Mouse (Mus musculus): ENCODE results near the gene Unc119b. TPM values are rescaled to one million over a fixed set of nuclear protein-coding genes. Genes with fewer than 3 reads are reported as not detected.
A peak's percentile ranks its signal among the peaks of the same experiment; 100 is the strongest.

Unc119b gene
- polyA plus RNA-seq, 1 experiment from 2014 or later = 65.4 TPM

- H3K9me3 ChIP-seq (ENCODE audit: control insufficient read depth, low read length) = no peaks in the 10 kb centered on the region
- WGBS = 27% methylated on average over 13 of the region's 13 CpGs
- DNase-seq (ENCODE audit: low spot score) = peak; percentile 42
- ATAC-seq (ENCODE audit: insufficient number of reproducible peaks, low FRiP score, low TSS enrichment, low read depth) = no peak
- H3K27me3 ChIP-seq (ENCODE audit: control insufficient read depth, insufficient read depth, low read length) = no peaks in the 10 kb centered on the region
- no peak overlapping the region for H3K4me3 ChIP-seq (ENCODE audit: low read depth, low read length)
- H3K9ac ChIP-seq (ENCODE audit: low read length) = no peak overlapping the region
- H3K4me2 ChIP-seq (ENCODE audit: low read depth, severe bottlenecking) = no peak overlapping the region
- no peaks in the 10 kb centered on the region for H3K36me3 ChIP-seq (ENCODE audit: control insufficient read depth, insufficient read depth, low read length)
- H3K27ac ChIP-seq (replicated peaks; ENCODE audit: low read depth, low read length) = no peak overlapping the region
- H3K4me1 ChIP-seq (ENCODE audit: control insufficient read depth, insufficient read depth, low read length) = peaks cover 8% of the 10 kb centered on the region
Measured at GRCm38 (mm10) chr5:115161064-115161939, 26.5 kb upstream of the Unc119b start.

- H3K9ac ChIP-seq (ENCODE audit: low read length) = no peak overlapping the region
- H3K4me2 ChIP-seq (ENCODE audit: low read depth, severe bottlenecking) = no peak overlapping the region
- no peak overlapping the region for H3K27ac ChIP-seq (replicated peaks; ENCODE audit: low read depth, low read length)
- H3K4me1 ChIP-seq (ENCODE audit: control insufficient read depth, insufficient read depth, low read length) = peaks cover 14% of the 10 kb centered on the region
- ATAC-seq (ENCODE audit: insufficient number of reproducible peaks, low FRiP score, low TSS enrichment, low read depth) (no peak), DNase-seq (ENCODE audit: low spot score) (no peak)
- H3K9me3 ChIP-seq (ENCODE audit: control insufficient read depth, low read length) = no peaks in the 10 kb centered on the region
- H3K36me3 ChIP-seq (ENCODE audit: control insufficient read depth, insufficient read depth, low read length) = no peaks in the 10 kb centered on the region
- WGBS = 64% methylated on average over 6 of the region's 6 CpGs
- H3K27me3 ChIP-seq (ENCODE audit: control insufficient read depth, insufficient read depth, low read length) = no peaks in the 10 kb centered on the region
- H3K4me3 ChIP-seq (ENCODE audit: low read depth, low read length) = no peak overlapping the region
Measured at GRCm38 (mm10) chr5:115160655-115161054, 25.9 kb upstream of the Unc119b start.

GRCm38 (mm10) chr5:115159165-115159564 lies 24.4 kb upstream of the Unc119b start:
- 39% methylated on average over 12 of the region's 12 CpGs for WGBS
- Histone ChIP-seq H3K9ac (ENCODE audit: low read length) (peak overlapping the region; percentile 58), H3K27me3 (ENCODE audit: control insufficient read depth, insufficient read depth, low read length) (no peaks in the 10 kb centered on the region), H3K4me1 (ENCODE audit: control insufficient read depth, insufficient read depth, low read length) (peaks cover 22% of the 10 kb centered on the region), H3K36me3 (ENCODE audit: control insufficient read depth, insufficient read depth, low read length) (no peaks in the 10 kb centered on the region), H3K27ac (replicated peaks; ENCODE audit: low read depth, low read length) (peak overlapping the region; percentile 90), H3K4me3 (ENCODE audit: low read depth, low read length) (peak overlapping the region; percentile 100), H3K4me2 (ENCODE audit: low read depth, severe bottlenecking) (peak overlapping the region; percentile 81), H3K9me3 (ENCODE audit: control insufficient read depth, low read length) (no peaks in the 10 kb centered on the region)
- ATAC-seq (ENCODE audit: insufficient number of reproducible peaks, low FRiP score, low TSS enrichment, low read depth) = no peak
- no peak for DNase-seq (ENCODE audit: low spot score)

- Histone ChIP-seq H3K27ac (replicated peaks; ENCODE audit: low read depth, low read length) (peak within 1 kb of the TSS; percentile 90), H3K4me1 (ENCODE audit: control insufficient read depth, insufficient read depth, low read length) (peaks cover 22% of the 10 kb centered on the region), H3K9me3 (ENCODE audit: control insufficient read depth, low read length) (no peaks in the 10 kb centered on the region), H3K9ac (ENCODE audit: low read length) (peak within 1 kb of the TSS; percentile 96), H3K4me2 (ENCODE audit: low read depth, severe bottlenecking) (peak within 1 kb of the TSS; percentile 81), H3K4me3 (ENCODE audit: low read depth, low read length) (peak within 1 kb of the TSS; percentile 100), H3K27me3 (ENCODE audit: control insufficient read depth, insufficient read depth, low read length) (no peaks in the 10 kb centered on the region), H3K36me3 (ENCODE audit: control insufficient read depth, insufficient read depth, low read length) (no peaks in the 10 kb centered on the region)
- ATAC-seq (ENCODE audit: insufficient number of reproducible peaks, low FRiP score, low TSS enrichment, low read depth) = peak; percentile 96
- DNase-seq (ENCODE audit: low spot score) = peak; percentile 99
- under 1% methylated on average over 72 of the region's 78 CpGs for WGBS
Measured at GRCm38 (mm10) chr5:115158040-115158983, 23.5 kb upstream of the Unc119b start, which contains the start of gene Mlec. TSS of gene Mlec (minus strand) at chr5:115158179.

- ATAC-seq (ENCODE audit: insufficient number of reproducible peaks, low FRiP score, low TSS enrichment, low read depth) (no peak), DNase-seq (ENCODE audit: low spot score) (peak; percentile 59)
- Histone ChIP-seq H3K4me3 (ENCODE audit: low read depth, low read length) (peak overlapping the region; percentile 100), H3K36me3 (ENCODE audit: control insufficient read depth, insufficient read depth, low read length) (no peaks in the 10 kb centered on the region), H3K4me1 (ENCODE audit: control insufficient read depth, insufficient read depth, low read length) (peaks cover 22% of the 10 kb centered on the region), H3K4me2 (ENCODE audit: low read depth, severe bottlenecking) (peak overlapping the region; percentile 81), H3K9me3 (ENCODE audit: control insufficient read depth, low read length) (no peaks in the 10 kb centered on the region), H3K27ac (replicated peaks; ENCODE audit: low read depth, low read length) (peak overlapping the region; percentile 86; the same call in 1 of the 2 replicates), H3K9ac (ENCODE audit: low read length) (peak overlapping the region; percentile 96), H3K27me3 (ENCODE audit: control insufficient read depth, insufficient read depth, low read length) (no peaks in the 10 kb centered on the region)
- under 1% methylated on average over 26 of the region's 26 CpGs for WGBS
Measured at GRCm38 (mm10) chr5:115156933-115157589, 22.3 kb upstream of the Unc119b start.

GRCm38 (mm10) chr5:115156401-115156800 lies 21.6 kb upstream of the Unc119b start:
- H3K4me2 ChIP-seq (ENCODE audit: low read depth, severe bottlenecking) = peak overlapping the region; percentile 81
- no peak for DNase-seq (ENCODE audit: low spot score)
- H3K27ac ChIP-seq (replicated peaks; ENCODE audit: low read depth, low read length) = no peak overlapping the region
- ATAC-seq (ENCODE audit: insufficient number of reproducible peaks, low FRiP score, low TSS enrichment, low read depth) = no peak
- no peaks in the 10 kb centered on the region for H3K9me3 ChIP-seq (ENCODE audit: control insufficient read depth, low read length)
- H3K9ac ChIP-seq (ENCODE audit: low read length) = no peak overlapping the region
- no peaks in the 10 kb centered on the region for H3K27me3 ChIP-seq (ENCODE audit: control insufficient read depth, insufficient read depth, low read length)
- peak overlapping the region; percentile 100 for H3K4me3 ChIP-seq (ENCODE audit: low read depth, low read length)
- H3K4me1 ChIP-seq (ENCODE audit: control insufficient read depth, insufficient read depth, low read length) = peaks cover 21% of the 10 kb centered on the region
- no peaks in the 10 kb centered on the region for H3K36me3 ChIP-seq (ENCODE audit: control insufficient read depth, insufficient read depth, low read length)
- WGBS = 62% methylated on average over 7 of the region's 7 CpGs

GRCm38 (mm10) chr5:115155831-115156230 lies 21.1 kb upstream of the Unc119b start:
- DNase-seq (ENCODE audit: low spot score) = no peak
- Histone ChIP-seq H3K9ac (ENCODE audit: low read length) (no peak overlapping the region), H3K4me3 (ENCODE audit: low read depth, low read length) (no peak overlapping the region; the same call in 1 of the 2 replicates), H3K27ac (replicated peaks; ENCODE audit: low read depth, low read length) (peak overlapping the region; percentile 10; the same call in 1 of the 2 replicates), H3K27me3 (ENCODE audit: control insufficient read depth, insufficient read depth, low read length) (no peaks in the 10 kb centered on the region), H3K36me3 (ENCODE audit: control insufficient read depth, insufficient read depth, low read length) (peaks cover 3% of the 10 kb centered on the region; the same call in 1 of the 2 replicates), H3K4me1 (ENCODE audit: control insufficient read depth, insufficient read depth, low read length) (peaks cover 19% of the 10 kb centered on the region), H3K9me3 (ENCODE audit: control insufficient read depth, low read length) (no peaks in the 10 kb centered on the region), H3K4me2 (ENCODE audit: low read depth, severe bottlenecking) (peak overlapping the region; percentile 81)
- ATAC-seq (ENCODE audit: insufficient number of reproducible peaks, low FRiP score, low TSS enrichment, low read depth) = no peak
- WGBS = 43% methylated on average over 5 of the region's 5 CpGs
